Mouse (Mus musculus): ENCODE results near the gene Ubap2l. TPM values are rescaled to one million over a fixed set of nuclear protein-coding genes. Genes with fewer than 3 reads are reported as not detected.

Ubap2l gene
- polyA plus RNA-seq, 1 experiment from 2014 or later = 72.2 TPM

DNA sequence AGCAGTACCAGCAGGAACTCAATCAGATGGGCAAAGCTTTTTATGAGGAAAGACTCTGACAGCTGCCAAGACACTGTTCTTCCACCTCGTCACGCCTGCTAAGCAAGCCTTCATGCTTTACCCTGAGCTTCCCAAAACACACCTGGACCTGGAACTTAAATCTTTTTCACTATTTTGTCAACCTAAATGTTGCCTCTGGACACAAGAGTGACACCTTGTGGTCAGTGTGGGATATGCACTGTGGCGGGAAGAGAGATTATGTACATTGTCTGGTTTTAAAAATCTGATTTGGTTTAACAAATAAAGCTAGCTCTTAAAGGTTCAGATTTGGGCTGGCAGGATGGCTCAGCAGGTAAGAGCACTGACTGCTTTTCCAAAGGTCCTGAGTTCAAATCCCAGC is 13.1 kb upstream of the Ubap2l start:
- ATAC-seq (ENCODE audit: low read depth) (no peak), DNase-seq (peak; percentile 28)
- 40% methylated on average over 3 of the region's 3 CpGs for WGBS (ENCODE audit: insufficient replicate concordance)
- Histone ChIP-seq H3K36me3 (peaks cover 40% of the 10 kb centered on the region), H3K27me3 (no peaks in the 10 kb centered on the region), H3K4me3 (replicated peaks) (no peak overlapping the region), H3K4me2 (no peak overlapping the region), H3K9me3 (replicated peaks) (no peaks in the 10 kb centered on the region), H3K4me1 (replicated peaks) (no peaks in the 10 kb centered on the region), H3K9ac (no peak overlapping the region), H3K27ac (no peak overlapping the region)

- H3K4me1 ChIP-seq (replicated peaks) = no peaks in the 10 kb centered on the region
- no peak overlapping the region for H3K4me3 ChIP-seq (replicated peaks)
- H3K36me3 ChIP-seq = peaks cover 47% of the 10 kb centered on the region
- no peaks in the 10 kb centered on the region for H3K9me3 ChIP-seq (replicated peaks)
- H3K4me2 ChIP-seq = no peak overlapping the region
- DNase-seq (no peak), ATAC-seq (ENCODE audit: low read depth) (no peak)
- no peak overlapping the region for H3K9ac ChIP-seq
- 67% methylated on average over 3 of the region's 3 CpGs for WGBS (ENCODE audit: insufficient replicate concordance)
- no peak overlapping the region for H3K27ac ChIP-seq
- no peaks in the 10 kb centered on the region for H3K27me3 ChIP-seq
These were observed 12.0 kb upstream of the Ubap2l start for GRCm38 (mm10) chr3:90064383-90064782.

DNA sequence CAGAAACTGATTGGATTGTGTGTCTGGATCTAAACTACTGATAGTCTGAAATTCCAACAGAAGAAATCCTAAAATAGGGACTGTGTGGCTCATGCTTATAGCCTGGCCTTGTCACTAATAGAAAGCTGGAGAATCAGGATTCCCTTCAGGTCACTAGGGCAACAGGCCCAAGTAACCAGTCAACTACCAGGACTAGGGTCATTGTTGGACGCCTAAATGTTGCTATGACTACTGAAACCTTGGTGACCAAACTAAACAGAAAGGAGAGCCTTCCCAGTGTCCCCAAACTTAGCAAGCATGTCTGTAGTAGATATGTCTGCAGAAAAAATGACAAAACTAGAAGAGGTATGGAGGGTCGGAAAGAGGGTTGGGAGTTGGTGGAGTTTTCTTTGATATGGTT is 10.1 kb upstream of the Ubap2l start:
- DNase-seq (no peak), ATAC-seq (ENCODE audit: low read depth) (no peak)
- Histone ChIP-seq H3K4me3 (replicated peaks) (no peak overlapping the region), H3K9me3 (replicated peaks) (no peaks in the 10 kb centered on the region), H3K27ac (no peak overlapping the region), H3K4me1 (replicated peaks) (no peaks in the 10 kb centered on the region), H3K9ac (no peak overlapping the region), H3K36me3 (peaks cover 59% of the 10 kb centered on the region), H3K27me3 (no peaks in the 10 kb centered on the region), H3K4me2 (no peak overlapping the region)
- 68% methylated on average over 2 of the region's 2 CpGs for WGBS (ENCODE audit: insufficient replicate concordance)

DNA sequence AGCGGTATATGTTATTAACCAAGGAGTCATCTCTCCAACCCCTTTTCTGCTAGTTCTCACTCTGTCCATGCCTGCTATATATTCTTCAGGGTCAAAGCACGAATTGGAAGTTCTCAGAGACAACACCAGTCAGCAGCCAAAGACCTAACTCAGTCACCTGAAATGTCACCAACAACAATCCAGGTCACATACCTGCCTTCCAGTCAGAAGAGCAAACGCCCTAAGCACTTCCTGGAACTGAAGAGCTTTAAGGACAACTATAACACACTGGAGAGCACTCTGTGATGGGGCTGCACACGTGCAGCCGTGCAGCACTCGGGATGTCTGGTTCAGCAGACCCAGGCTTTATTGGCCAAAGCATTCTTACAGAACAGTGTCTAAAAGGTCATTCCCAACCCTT is 9.1 kb upstream of the Ubap2l start:
- Histone ChIP-seq H3K9ac (no peak overlapping the region), H3K27ac (no peak overlapping the region), H3K4me1 (replicated peaks) (no peaks in the 10 kb centered on the region), H3K27me3 (no peaks in the 10 kb centered on the region), H3K4me3 (replicated peaks) (no peak overlapping the region), H3K4me2 (no peak overlapping the region), H3K36me3 (peaks cover 69% of the 10 kb centered on the region), H3K9me3 (replicated peaks) (no peaks in the 10 kb centered on the region)
- DNase-seq (no peak), ATAC-seq (ENCODE audit: low read depth) (no peak)
- WGBS (ENCODE audit: insufficient replicate concordance) = 81% methylated on average over 6 of the region's 6 CpGs

GRCm38 (mm10) chr3:90051441-90052350 is 732 bp downstream of the Ubap2l start, which contains the start of gene 4933434E20Rik:
4933434E20Rik (plus strand) TSS chr3:90051636.
- Histone ChIP-seq H3K27me3 (no peaks in the 10 kb centered on the region), H3K4me3 (replicated peaks) (peak within 1 kb of the TSS; percentile 91), H3K4me1 (replicated peaks) (peaks cover 41% of the 10 kb centered on the region), H3K36me3 (peaks cover 31% of the 10 kb centered on the region), H3K9me3 (replicated peaks) (no peaks in the 10 kb centered on the region), H3K27ac (peak within 1 kb of the TSS; percentile 96), H3K9ac (peak within 1 kb of the TSS; percentile 97), H3K4me2 (peak within 1 kb of the TSS; percentile 87)
- DNase-seq = peak; percentile 50
- ATAC-seq (ENCODE audit: low read depth) = peak; percentile 65
- WGBS (ENCODE audit: insufficient replicate concordance) = under 1% methylated on average over 43 of the region's 43 CpGs

DNA sequence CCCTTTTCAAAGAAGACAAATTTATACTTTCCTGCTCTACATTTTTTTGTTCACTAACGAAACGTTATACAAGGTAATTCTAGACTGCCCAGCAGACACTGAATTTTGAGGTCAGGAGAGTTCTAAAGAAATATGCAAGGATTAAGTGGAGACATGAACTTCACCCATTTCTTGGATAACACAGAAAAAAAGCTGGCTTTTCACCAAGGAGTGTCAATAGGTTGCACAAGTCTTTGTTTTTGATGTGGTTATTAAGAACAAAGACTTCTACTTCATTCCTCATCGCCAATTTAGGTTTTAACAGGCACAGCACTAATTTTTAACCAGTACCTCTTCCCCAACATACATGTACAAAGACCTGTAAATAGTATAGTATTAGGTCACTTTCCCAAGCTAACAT is 2.7 kb downstream of the Ubap2l start:
- Histone ChIP-seq H3K27ac (no peak overlapping the region), H3K9me3 (replicated peaks) (no peaks in the 10 kb centered on the region), H3K27me3 (no peaks in the 10 kb centered on the region), H3K4me3 (replicated peaks) (no peak overlapping the region), H3K4me2 (no peak overlapping the region), H3K4me1 (replicated peaks) (peaks cover 37% of the 10 kb centered on the region), H3K36me3 (peaks cover 30% of the 10 kb centered on the region), H3K9ac (no peak overlapping the region)
- no peak for ATAC-seq (ENCODE audit: low read depth)
- no peak for DNase-seq
- 79% methylated on average over 3 of the region's 3 CpGs for WGBS (ENCODE audit: insufficient replicate concordance)

DNA sequence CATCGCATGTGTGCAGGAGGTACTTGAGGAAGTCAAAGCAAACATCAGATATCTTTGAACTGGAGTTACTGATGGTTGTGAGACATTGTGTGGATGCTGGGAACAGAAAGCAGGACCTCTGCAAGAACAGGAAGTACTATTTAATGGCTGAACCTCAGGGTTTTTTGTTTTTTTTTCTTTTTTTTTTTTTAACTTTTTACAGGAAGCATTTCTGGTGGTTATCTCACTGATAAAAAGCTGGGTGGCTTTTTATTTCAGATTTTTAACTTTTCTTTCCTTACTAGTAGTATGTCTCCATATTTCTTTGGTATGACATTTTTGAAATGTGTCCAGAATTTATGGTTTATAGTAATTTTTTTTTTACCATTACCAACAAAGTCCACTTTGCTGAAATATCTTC is 16.2 kb downstream of the Ubap2l start:
- H3K4me2 ChIP-seq = no peak overlapping the region
- H3K4me3 ChIP-seq (replicated peaks) = no peak overlapping the region
- H3K36me3 ChIP-seq = peaks cover 80% of the 10 kb centered on the region
- DNase-seq (no peak), ATAC-seq (ENCODE audit: low read depth) (no peak)
- H3K27ac ChIP-seq = no peak overlapping the region
- peaks cover 3% of the 10 kb centered on the region; the same call in 1 of the 2 replicates for H3K4me1 ChIP-seq (replicated peaks)
- no peak overlapping the region for H3K9ac ChIP-seq
- H3K27me3 ChIP-seq = no peaks in the 10 kb centered on the region
- WGBS (ENCODE audit: insufficient replicate concordance) = 74% methylated on average over 1 of the region's 1 CpGs
- H3K9me3 ChIP-seq (replicated peaks) = no peaks in the 10 kb centered on the region

DNA sequence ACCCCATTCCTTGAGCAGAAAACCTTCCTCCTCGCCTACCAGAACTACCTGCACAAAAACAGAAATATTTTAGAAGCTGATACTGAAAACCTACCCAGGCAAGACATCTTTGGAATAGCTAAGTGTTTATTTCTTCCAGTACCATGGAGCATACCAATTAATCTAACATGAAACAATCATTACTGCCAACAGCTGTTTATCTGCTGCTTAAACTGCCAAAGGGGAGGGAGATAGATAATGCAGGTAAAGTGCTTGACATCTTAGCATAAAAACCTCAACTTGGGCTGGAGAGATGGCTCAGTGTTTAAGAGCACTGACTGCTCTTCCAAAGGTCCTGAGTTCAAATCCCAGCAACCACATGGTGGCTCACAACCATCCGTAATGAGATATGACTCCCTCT is 17.8 kb downstream of the Ubap2l start:
- no peak overlapping the region for H3K4me3 ChIP-seq (replicated peaks)
- no peak for DNase-seq
- no peak overlapping the region for H3K9ac ChIP-seq
- WGBS (ENCODE audit: insufficient replicate concordance) = 83% methylated on average over 2 of the region's 2 CpGs
- no peaks in the 10 kb centered on the region for H3K27me3 ChIP-seq
- peaks cover 3% of the 10 kb centered on the region; the same call in 1 of the 2 replicates for H3K4me1 ChIP-seq (replicated peaks)
- no peak for ATAC-seq (ENCODE audit: low read depth)
- H3K4me2 ChIP-seq = no peak overlapping the region
- no peaks in the 10 kb centered on the region for H3K9me3 ChIP-seq (replicated peaks)
- peaks cover 81% of the 10 kb centered on the region for H3K36me3 ChIP-seq
- no peak overlapping the region for H3K27ac ChIP-seq

DNA sequence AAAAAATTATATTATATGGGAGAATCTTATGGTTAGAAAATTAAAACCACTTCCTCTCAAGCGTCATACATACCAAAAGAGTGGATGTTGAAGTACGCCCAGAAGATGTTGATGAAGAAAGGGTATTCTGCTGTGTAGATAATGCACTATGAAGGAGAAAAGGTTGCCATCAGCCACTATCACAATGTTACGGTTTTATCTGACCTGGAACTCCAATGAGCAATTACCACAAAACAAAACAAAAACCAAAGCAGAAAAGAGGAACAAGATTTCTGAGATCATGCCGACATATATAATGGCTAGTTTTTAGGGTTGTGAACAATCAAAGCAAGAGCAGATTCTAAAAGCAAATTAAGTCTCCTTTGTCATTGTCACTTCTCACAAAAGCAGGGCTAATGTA is 35.8 kb downstream of the Ubap2l start:
- ATAC-seq (ENCODE audit: low read depth) = no peak
- peaks cover 98% of the 10 kb centered on the region for H3K36me3 ChIP-seq
- H3K4me3 ChIP-seq (replicated peaks) = no peak overlapping the region

DNA sequence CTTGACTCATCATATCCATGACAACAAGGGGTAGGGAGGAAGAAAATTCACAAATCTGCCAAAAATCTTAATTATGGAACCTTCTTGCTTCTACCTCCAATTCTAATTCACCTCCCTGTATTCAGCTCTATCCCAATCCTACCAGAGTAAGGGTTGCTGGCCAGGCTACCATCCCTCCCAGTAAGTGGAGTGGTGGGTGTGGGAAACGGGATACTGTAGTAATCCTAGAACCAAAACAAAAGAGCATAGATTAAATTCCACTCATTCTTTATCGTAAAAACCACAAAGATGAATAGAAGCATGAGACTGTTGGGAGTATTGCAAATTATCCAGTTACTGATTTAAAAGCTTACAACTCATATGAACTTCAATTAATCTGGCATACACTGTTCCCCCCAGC is 42.1 kb downstream of the Ubap2l start:
- Histone ChIP-seq H3K9ac (no peak overlapping the region), H3K4me2 (no peak overlapping the region), H3K27me3 (no peaks in the 10 kb centered on the region), H3K9me3 (replicated peaks) (no peaks in the 10 kb centered on the region), H3K4me1 (replicated peaks) (no peaks in the 10 kb centered on the region), H3K36me3 (peaks cover 97% of the 10 kb centered on the region), H3K27ac (no peak overlapping the region), H3K4me3 (replicated peaks) (no peak overlapping the region)
- ATAC-seq (ENCODE audit: low read depth) (no peak), DNase-seq (no peak)
- whole genome bisulfite sequencing (ENCODE audit: insufficient replicate concordance) = 81% methylated on average over 2 of the region's 2 CpGs

More for the DNA sequence above, 35.8 kb downstream of the Ubap2l start:
- no peaks in the 10 kb centered on the region for H3K27me3 ChIP-seq
- no peaks in the 10 kb centered on the region for H3K9me3 ChIP-seq (replicated peaks)
- no peak overlapping the region for H3K9ac ChIP-seq
- H3K4me1 ChIP-seq (replicated peaks) = no peaks in the 10 kb centered on the region
- H3K4me2 ChIP-seq = no peak overlapping the region
- no peak overlapping the region for H3K27ac ChIP-seq
- 77% methylated on average over 4 of the region's 4 CpGs for WGBS (ENCODE audit: insufficient replicate concordance)
- no peak for DNase-seq

DNA sequence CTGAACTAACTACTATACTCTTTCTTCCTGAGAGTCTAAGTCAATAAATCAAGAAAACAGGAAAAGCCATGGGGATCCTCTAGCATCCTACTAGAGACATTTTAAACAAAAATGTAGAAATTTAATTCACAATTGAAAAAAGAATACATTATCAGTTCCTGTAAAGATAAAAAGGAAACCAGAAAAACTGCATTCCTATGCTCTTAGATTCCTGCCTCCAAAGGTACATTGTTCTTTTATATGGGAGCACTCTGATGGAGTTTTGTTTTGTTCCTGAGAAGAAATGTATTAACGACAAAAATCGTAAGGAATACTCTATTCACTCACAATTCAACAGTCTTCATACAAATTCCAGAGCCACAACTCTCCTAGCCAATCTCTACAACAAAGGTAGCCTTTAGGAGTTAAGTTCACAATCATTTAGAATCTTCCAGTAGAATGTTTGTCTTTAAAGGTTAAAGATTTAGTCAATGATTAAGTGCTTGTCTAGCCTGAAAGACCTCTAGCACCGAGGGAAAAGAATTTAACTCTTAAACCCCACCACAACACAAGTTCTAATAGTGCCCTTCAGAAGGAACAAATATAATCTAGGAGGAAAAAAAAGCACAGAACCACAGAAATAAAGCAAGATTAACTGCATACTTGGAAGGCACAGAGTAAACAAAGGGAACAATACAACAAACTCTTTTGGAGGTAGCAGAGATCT is 48.2 kb downstream of the Ubap2l start:
- H3K4me1 ChIP-seq (replicated peaks) = peaks cover 8% of the 10 kb centered on the region
- H3K27me3 ChIP-seq = no peaks in the 10 kb centered on the region
- H3K9me3 ChIP-seq (replicated peaks) = no peaks in the 10 kb centered on the region
- no peak overlapping the region for H3K9ac ChIP-seq
- H3K36me3 ChIP-seq = peaks cover 66% of the 10 kb centered on the region
- no peak overlapping the region for H3K4me2 ChIP-seq
- H3K4me3 ChIP-seq (replicated peaks) = no peak overlapping the region
- H3K27ac ChIP-seq = no peak overlapping the region
- ATAC-seq (ENCODE audit: low read depth) (no peak), DNase-seq (no peak)
- 63% methylated on average over 3 of the region's 3 CpGs for WGBS (ENCODE audit: insufficient replicate concordance)

Measured in liver, embryonic 13.5 days (tissue).